9 mouse cellular contexts compared by ENCODE assay signal in genomic region chr5:13470057-13470905, GRCm38 (mm10).
DNase-seq lines count a peak whose midpoint lies in the region; ATAC-seq and TF ChIP-seq lines count a peak whose summit lies in the region.
"Had no signal": no experiment of that assay in that cellular context is flagged by ENCODE, and none has a peak within 500 bp of the region (broad histone marks: within the 10 kb centered on the region; RNA-seq: fewer than 3 reads in every experiment).

No protein-coding gene starts in this region.

- TF ChIP-seq CTCF in lung, adult 2 months (IDR thresholded peaks at IDR 0.05; ENCODE audit: insufficient read depth, low read length) = no peak

- H3K27ac ChIP-seq in heart, embryonic 13.5 days (replicated peaks) = peak overlapping the region; percentile 78
- H3K27ac ChIP-seq: liver, embryonic 15.5 days had no signal

- H3K9ac ChIP-seq in heart, embryonic 13.5 days = no peak overlapping the region
- H3K9ac ChIP-seq: liver, embryonic 15.5 days had no signal

- peak; percentile 7 for DNase-seq in cerebellum, adult 9-11 months
- no peak for DNase-seq in cerebellum, adult 9-10 months
- peak; percentile 26 for DNase-seq in right cerebral cortex, adult 18-20 months
- DNase-seq in right cerebral cortex, postnatal 36 days (ENCODE audit: low spot score in 2 of 2) = no peak
- peak; percentile 8 for DNase-seq in lung, adult 2 months
- DNase-seq in spleen, postnatal 4 days (ENCODE audit: low spot score in 2 of 2) = no peak
- DNase-seq in MN1 (ENCODE audit: low spot score) = no peak

- no peaks in the 10 kb centered on the region for H3K36me3 ChIP-seq in heart, embryonic 13.5 days
- H3K36me3 ChIP-seq: liver, embryonic 15.5 days had no signal

- no peak for TF ChIP-seq POLR2A in lung, adult 2 months (IDR thresholded peaks at IDR 0.05; ENCODE audit: borderline replicate concordance, extremely low read depth, low read depth, low read length)

- no peaks in the 10 kb centered on the region for H3K27me3 ChIP-seq in heart, embryonic 13.5 days (replicated peaks)
- H3K27me3 ChIP-seq: liver, embryonic 15.5 days had no signal

- ATAC-seq in heart, embryonic 13.5 days (ENCODE audit: extremely low read depth, insufficient number of reproducible peaks, low FRiP score, low TSS enrichment) = no peak

- no peaks in the 10 kb centered on the region for H3K9me3 ChIP-seq in heart, embryonic 13.5 days
- H3K9me3 ChIP-seq: liver, embryonic 15.5 days had no signal

- peaks cover 25% of the 10 kb centered on the region for H3K4me1 ChIP-seq in heart, embryonic 13.5 days
- peaks cover 5% of the 10 kb centered on the region for H3K4me1 ChIP-seq in lung, adult 2 months (ENCODE audit: control insufficient read depth, insufficient read depth, low read length)
- H3K4me1 ChIP-seq: liver, embryonic 15.5 days had no signal

- 0 out of 2 replicates have a peak overlapping the region, but pooled peaks have one; percentile 4 for H3K4me2 ChIP-seq in heart, embryonic 13.5 days
- H3K4me2 ChIP-seq: liver, embryonic 15.5 days had no signal

- no peak overlapping the region for H3K4me3 ChIP-seq in heart, embryonic 13.5 days
- no peak overlapping the region for H3K4me3 ChIP-seq in lung, adult 2 months (replicated peaks; ENCODE audit: extremely low read depth, low read depth, low read length)
- H3K4me3 ChIP-seq: liver, embryonic 15.5 days had no signal

- WGBS in heart, embryonic 13.5 days = 46% methylated on average over 7 of the region's 7 CpGs
- WGBS in lung, adult 2 months = 26% methylated on average over 7 of the region's 7 CpGs

Comparison
In these comparisons a context has a peak if more than half of its experiments do, and no peak if none do; other contexts are left out.
1. DNase-seq: peak in cerebellum, adult 9-11 months (single experiment), right cerebral cortex, adult 18-20 months (single experiment) and lung, adult 2 months (single experiment); none in cerebellum, adult 9-10 months (single experiment), right cerebral cortex, postnatal 36 days (0 of 2), spleen, postnatal 4 days (0 of 2) and MN1 (single experiment).